Mouse (Mus musculus) hematopoietic stem cell, adult 5-6 weeks (primary cell): ENCODE results near the gene Ptx3. TPM values are rescaled to one million over a fixed set of nuclear protein-coding genes. Genes with fewer than 3 reads are reported as not detected.

ENCODE experiments used
- total RNA-seq: library from RNA; stranded (forward); fragments of 172-1452, 232-1000 nt; gene quantifications from 2 replicates; pipeline ENCODE4 v1.2.3, GENCODE M21; 2017

The Ptx3 gene
- total RNA-seq, 1 experiment from 2014 or later: 0.05 TPM

Other genes with a start within 250 kb of the Ptx3 start
- 0.25 and 0.56 TPM in 2 replicates for gene Veph1, start 76.9 kb downstream of the Ptx3 start, total RNA-seq